Mouse (Mus musculus): ENCODE results near the gene Ice1.
A peak's percentile ranks its signal among the peaks of the same experiment; 100 is the strongest.

DNA sequence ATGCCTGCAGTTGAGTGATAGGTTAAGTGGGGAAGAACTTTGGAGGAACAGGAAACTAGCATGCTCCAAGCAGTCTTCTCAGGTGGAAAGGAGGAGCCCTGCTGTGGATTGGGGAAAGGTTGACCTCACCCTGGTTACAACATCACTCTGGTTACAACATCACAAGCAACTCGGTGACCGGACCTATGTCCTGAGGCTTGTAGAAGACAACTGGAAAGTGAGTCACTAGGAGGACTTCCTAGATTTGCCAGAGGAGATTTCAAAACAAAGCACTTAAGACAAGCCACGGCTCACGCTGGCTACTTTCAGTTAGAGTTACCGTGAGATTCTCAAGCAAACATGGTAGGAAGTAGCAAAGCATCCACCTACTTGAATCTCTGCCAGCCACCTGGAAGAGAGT, 3.9 kb upstream of the Ice1 start:
- TF ChIP-seq CTCF (IDR thresholded peaks at IDR 0.05) (no peak), EP300 (IDR thresholded peaks at IDR 0.05) (peak; percentile 95)
